Mouse (Mus musculus): ENCODE results near the gene Rab2b. TPM values are rescaled to one million over a fixed set of nuclear protein-coding genes. Genes with fewer than 3 reads are reported as not detected.
A peak's percentile ranks its signal among the peaks of the same experiment; 100 is the strongest.

Gene Rab2b
- polyA plus RNA-seq, 1 experiment from 2014 or later = 20.5 TPM

DNA sequence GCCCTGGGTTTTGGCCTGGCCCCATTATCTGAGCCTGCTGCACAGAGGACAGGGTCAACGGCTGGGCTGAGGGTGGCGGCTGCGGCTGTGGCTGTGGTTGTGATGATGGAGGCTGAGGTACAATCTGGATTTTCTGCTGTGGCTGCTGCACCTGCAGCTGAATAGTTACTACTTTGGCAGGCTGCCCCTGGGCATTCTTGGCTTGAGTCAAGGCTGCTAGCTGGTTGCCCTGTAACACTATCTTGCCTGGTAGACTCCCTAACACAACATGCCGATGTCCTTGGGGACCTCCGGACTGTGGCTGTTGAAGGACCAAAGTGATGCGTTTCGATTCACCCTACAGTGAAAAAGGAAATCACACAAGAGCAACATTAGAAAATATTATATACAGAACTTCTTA lies 44.2 kb downstream of the Rab2b start:
- CTCF ChIA-PET = interaction anchor here (1.6 kb wide), 1 partner anchor 15 kb away, joined by 4 read pairs; no protein-coding TSS in a partner anchor
- no peaks in the 10 kb centered on the region for H3K27me3 ChIP-seq
- ATAC-seq (no peak), DNase-seq (ENCODE audit: low read depth, low spot score) (no peak)
- TF ChIP-seq CTCF (IDR thresholded peaks at IDR 0.05) = no peak
- in situ Hi-C loops (cut with MboI; ENCODE audit: low pct_unique_long_range_greater_than_20kb) = no loop called here
- POLR2A ChIA-PET = interaction anchor here (0.6 to 0.8 kb wide), 3 partner anchors 20 to 145 kb away, joined by 3 read pairs; no protein-coding TSS in a partner anchor

DNA sequence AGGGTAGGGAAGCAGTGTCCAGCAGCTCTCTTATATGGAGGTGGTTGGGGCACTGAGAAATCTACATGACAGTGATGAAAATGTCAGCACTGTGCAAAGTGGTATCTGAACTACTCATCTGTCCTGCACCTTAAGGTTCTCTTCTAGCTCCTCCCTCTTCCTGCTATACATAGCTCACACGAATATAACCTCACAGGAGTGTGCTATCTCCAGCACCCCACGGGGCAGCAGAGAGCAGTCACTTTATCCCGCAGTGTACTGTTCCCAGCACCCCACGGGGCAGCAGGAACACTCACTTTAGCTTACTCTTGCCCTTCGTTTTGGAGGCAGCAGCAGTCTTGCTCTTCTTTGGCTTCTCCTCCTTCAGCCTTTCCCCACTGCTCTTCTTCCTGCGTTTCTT lies 47.1 kb downstream of the Rab2b start:
- no peaks in the 10 kb centered on the region for H3K27me3 ChIP-seq
- DNase-seq (ENCODE audit: low read depth, low spot score) (no peak), ATAC-seq (no peak)
- in situ Hi-C loops (cut with MboI; ENCODE audit: low pct_unique_long_range_greater_than_20kb) = no loop called here
- ChIA-PET CTCF (interaction anchor here (1.3 to 1.7 kb wide), 2 partner anchors 9 to 23 kb away, joined by 4 read pairs; no protein-coding TSS in a partner anchor), POLR2A (interaction anchor here (0.5 to 1.7 kb wide), 2 partner anchors 9 to 217 kb away, joined by 3 to 4 read pairs; no protein-coding TSS in a partner anchor)
- peak; percentile 12 for TF ChIP-seq CTCF (IDR thresholded peaks at IDR 0.05)

DNA sequence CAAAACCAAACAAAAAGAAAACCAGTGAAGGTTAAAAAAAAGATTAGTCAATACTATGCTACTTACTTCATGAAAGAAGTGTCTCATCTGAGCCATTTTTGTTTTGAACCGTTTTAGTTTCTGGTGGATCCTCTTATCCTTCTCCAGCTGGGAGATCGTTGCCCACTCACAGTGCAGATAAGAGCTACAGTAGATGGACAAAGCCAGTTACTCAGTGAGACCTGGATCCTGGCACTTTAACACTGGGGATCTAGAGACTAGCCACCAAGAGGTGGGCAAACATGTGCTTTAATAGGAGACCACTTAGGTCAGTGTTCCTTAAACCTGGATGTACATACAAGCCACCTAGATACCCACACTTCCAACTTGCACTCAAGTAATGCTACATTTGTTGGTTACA lies 53.4 kb downstream of the Rab2b start:
- ChIA-PET CTCF (interaction anchor here (1.8 to 1.9 kb wide), 2 partner anchors 8 to 10 kb away, joined by 6 read pairs; no protein-coding TSS in a partner anchor), POLR2A (no interaction called here)
- no peak for ATAC-seq
- TF ChIP-seq CTCF (IDR thresholded peaks at IDR 0.05) = no peak
- H3K27me3 ChIP-seq = no peaks in the 10 kb centered on the region
- no peak for DNase-seq (ENCODE audit: low read depth, low spot score)
- in situ Hi-C loops (cut with MboI; ENCODE audit: low pct_unique_long_range_greater_than_20kb) = no loop called here

DNA sequence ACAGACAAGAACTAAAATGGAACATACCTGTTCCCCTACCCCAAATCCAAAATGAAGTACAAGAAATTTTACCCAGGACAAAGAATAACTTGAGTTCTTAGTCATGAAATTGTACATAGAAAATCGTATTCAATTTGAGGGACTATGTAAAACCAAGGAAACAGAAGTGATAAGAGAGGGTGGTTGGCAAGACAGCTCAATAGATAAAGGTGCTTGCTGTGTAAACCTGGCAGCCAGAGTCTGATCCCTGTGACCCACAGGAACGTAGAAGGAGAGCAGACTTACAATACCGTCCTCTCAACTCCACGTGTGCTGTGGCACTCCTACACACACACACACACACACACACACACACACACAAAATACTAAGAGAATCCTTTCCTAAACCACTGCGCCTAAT lies 62.1 kb downstream of the Rab2b start:
- ATAC-seq = no peak
- POLR2A ChIA-PET = interaction anchor here (0.8 kb wide), 1 partner anchor 30 kb away, joined by 5 read pairs; no protein-coding TSS in a partner anchor
- in situ Hi-C loops (cut with MboI; ENCODE audit: low pct_unique_long_range_greater_than_20kb) = no loop called here
- TF ChIP-seq CTCF (IDR thresholded peaks at IDR 0.05) = no peak
- CTCF ChIA-PET = interaction anchor here (0.9 to 1.6 kb wide), 3 partner anchors 9 to 22 kb away, joined by 3 to 6 read pairs (median 3); no protein-coding TSS in a partner anchor
- no peaks in the 10 kb centered on the region for H3K27me3 ChIP-seq
- DNase-seq (ENCODE audit: low read depth, low spot score) = no peak

Other genes with a start within 250 kb of the Rab2b start
- gene Olfr221, start 237.1 kb downstream of the Rab2b start, polyA plus RNA-seq (2021) = not detected
- gene Hnrnpc, start 175.5 kb downstream of the Rab2b start, polyA plus RNA-seq (2021) = 359 TPM
- gene Rpgrip1, start 168.8 kb downstream of the Rab2b start, polyA plus RNA-seq (2021) = 6.4 TPM
- 65.7 TPM for gene Supt16, start 82.1 kb downstream of the Rab2b start, polyA plus RNA-seq (2021)
- gene Chd8, start 21.8 kb downstream of the Rab2b start, polyA plus RNA-seq (2021) = 64.4 TPM
- gene Tox4, start 399 bp downstream of the Rab2b start, polyA plus RNA-seq (2021) = 38.8 TPM
- gene Mettl3, start 25.6 kb upstream of the Rab2b start, polyA plus RNA-seq (2021) = 28.7 TPM
- gene Sall2, start 49.2 kb upstream of the Rab2b start, polyA plus RNA-seq (2021) = 16.8 TPM
- gene Olfr1513, start 76.9 kb upstream of the Rab2b start, polyA plus RNA-seq (2021) = not detected
- not detected for gene Olfr1512, start 99.6 kb upstream of the Rab2b start, polyA plus RNA-seq (2021)
- gene Olfr1511, start 117.8 kb upstream of the Rab2b start, polyA plus RNA-seq (2021) = not detected
- not detected for gene Olfr1510, start 134.8 kb upstream of the Rab2b start, polyA plus RNA-seq (2021)
- gene Olfr1509, start 163.4 kb upstream of the Rab2b start, polyA plus RNA-seq (2021) = not detected
- not detected for gene Olfr1508, start 187.9 kb upstream of the Rab2b start, polyA plus RNA-seq (2021)
- not detected for gene Olfr1507, start 216.2 kb upstream of the Rab2b start, polyA plus RNA-seq (2021)

All from Patski (cell line).